Mouse (Mus musculus) central nervous system, embryonic 14 days (tissue): ENCODE results near the gene Gm36210. TPM values are rescaled to one million over a fixed set of nuclear protein-coding genes. Genes with fewer than 3 reads are reported as not detected.

Experiments
- polyA plus RNA-seq: library from polyadenylated mRNA; depleted of rRNA; stranded (reverse); fragments of >200 nt; gene quantifications from 2 replicates; pipeline ENCODE4 v1.2.3, GENCODE M21; 2012; rRNA removed

Gm36210 gene
- polyA plus RNA-seq: 0.53 and 0.79 TPM in 2 replicates

GRCm38 (mm10) chr7:4906466-4906950 lies at the start of gene Gm36210:
TSS of gene Gm36210 (minus strand) at chr7:4906516.

GRCm38 (mm10) chr7:4925441-4926381 lies 19.4 kb upstream of the Gm36210 start, which contains the start of gene Ssc5d:
TSS of gene Ssc5d (plus strand) at chr7:4925785.

GRCm38 (mm10) chr7:4921824-4922482 lies 15.6 kb upstream of the Gm36210 start, which contains the start of gene Nat14:
TSS of gene Nat14 (plus strand) at chr7:4922028.

GRCm38 (mm10) chr7:4915007-4915665 lies 8.8 kb upstream of the Gm36210 start, which contains the start of gene Zfp628:
TSS of gene Zfp628 (plus strand) at chr7:4915217.

GRCm38 (mm10) chr7:4876753-4877221 lies 29.5 kb downstream of the Gm36210 start, which contains the start of gene Isoc2a:
TSS of gene Isoc2a (plus strand) at chr7:4877153.

GRCm38 (mm10) chr7:4870133-4870532 lies 36.2 kb downstream of the Gm36210 start, which contains the start of gene Isoc2b:
TSS of gene Isoc2b (minus strand) at chr7:4870258.

Other genes starting within 250 kb of the Gm36210 start
- gene Ppp6r1, start 247.5 kb downstream of the Gm36210 start, polyA plus RNA-seq: 110 and 116 TPM in 2 replicates
- gene Hspbp1, start 221.4 kb downstream of the Gm36210 start, polyA plus RNA-seq: 75.4 and 76.6 TPM in 2 replicates
- 107 and 116 TPM in 2 replicates for gene Brsk1, start 215.9 kb downstream of the Gm36210 start, polyA plus RNA-seq
- 0.05 and 0.06 TPM in 2 replicates for gene Tmem150b, start 181.3 kb downstream of the Gm36210 start, polyA plus RNA-seq
- 175 and 185 TPM in 2 replicates for gene Kmt5c, start 166.4 kb downstream of the Gm36210 start, polyA plus RNA-seq
- 37.5 and 49.7 TPM in 2 replicates for gene Cox6b2, start 153.4 kb downstream of the Gm36210 start, polyA plus RNA-seq
- gene Fam71e2, start 135.2 kb downstream of the Gm36210 start, polyA plus RNA-seq: not detected in 2 replicates
- 0.34 and 0.39 TPM in 2 replicates for gene Il11, start 123.7 kb downstream of the Gm36210 start, polyA plus RNA-seq
- not detected in 2 replicates for gene Tmem190, start 123.6 kb downstream of the Gm36210 start, polyA plus RNA-seq
- gene Tmem238, start 116.9 kb downstream of the Gm36210 start, polyA plus RNA-seq: 3.9 and 5.6 TPM in 2 replicates
- 362 and 481 TPM in 2 replicates for gene Rpl28, start 113.6 kb downstream of the Gm36210 start, polyA plus RNA-seq
- gene Ube2s, start 93.9 kb downstream of the Gm36210 start, polyA plus RNA-seq: 465 and 518 TPM in 2 replicates
- gene Shisa7, start 61.8 kb downstream of the Gm36210 start, polyA plus RNA-seq: 106 and 108 TPM in 2 replicates
- gene Isoc2b, start 36.3 kb downstream of the Gm36210 start, polyA plus RNA-seq: 2.7 and 3.3 TPM in 2 replicates
- 8.8 and 9.2 TPM in 2 replicates for gene Isoc2a, start 29.4 kb downstream of the Gm36210 start, polyA plus RNA-seq
- gene Zfp628, start 8.7 kb upstream of the Gm36210 start, polyA plus RNA-seq: 13.4 and 14.8 TPM in 2 replicates
- 21.3 and 21.4 TPM in 2 replicates for gene Nat14, start 15.5 kb upstream of the Gm36210 start, polyA plus RNA-seq
- 2.8 and 6.2 TPM in 2 replicates for gene Ssc5d, start 19.3 kb upstream of the Gm36210 start, polyA plus RNA-seq
- gene Sbk2, start 57.9 kb upstream of the Gm36210 start, polyA plus RNA-seq: 0.07 and 0.23 TPM in 2 replicates
- gene Sbk3, start 64.7 kb upstream of the Gm36210 start, polyA plus RNA-seq: 0.95 and 1.2 TPM in 2 replicates
- gene Zfp579, start 89.6 kb upstream of the Gm36210 start, polyA plus RNA-seq: 142 and 145 TPM in 2 replicates
- gene Zfp524, start 107.9 kb upstream of the Gm36210 start, polyA plus RNA-seq: 9.8 and 12.6 TPM in 2 replicates
- 47.0 and 53.2 TPM in 2 replicates for gene Fiz1, start 108.2 kb upstream of the Gm36210 start, polyA plus RNA-seq
- 0.09 TPM in 1 of 2 replicates, not detected in the other for gene Gm44973, start 109.0 kb upstream of the Gm36210 start, polyA plus RNA-seq
- 41.1 and 43.7 TPM in 2 replicates for gene Zfp865, start 113.9 kb upstream of the Gm36210 start, polyA plus RNA-seq
- gene Ccdc106, start 114.0 kb upstream of the Gm36210 start, polyA plus RNA-seq: 38.6 and 43.6 TPM in 2 replicates
- not detected in 2 replicates for gene 4632433K11Rik, start 127.6 kb upstream of the Gm36210 start, polyA plus RNA-seq
- gene Zfp784, start 131.9 kb upstream of the Gm36210 start, polyA plus RNA-seq: 7.1 and 7.4 TPM in 2 replicates
- 53.1 and 65.2 TPM in 2 replicates for gene Zfp580, start 145.0 kb upstream of the Gm36210 start, polyA plus RNA-seq
- 446 and 475 TPM in 2 replicates for gene U2af2, start 155.6 kb upstream of the Gm36210 start, polyA plus RNA-seq
- 147 and 151 TPM in 2 replicates for gene Epn1, start 173.7 kb upstream of the Gm36210 start, polyA plus RNA-seq
- gene Rfpl4, start 210.4 kb upstream of the Gm36210 start, polyA plus RNA-seq: not detected in 2 replicates
- 0.28 and 0.36 TPM in 2 replicates for gene Rasl2-9, start 219.4 kb upstream of the Gm36210 start, polyA plus RNA-seq
- gene Vmn1r55, start 243.2 kb upstream of the Gm36210 start, polyA plus RNA-seq: not detected in 2 replicates